Mouse (Mus musculus): ENCODE data around the gene Spock3. TPM values are rescaled to one million over a fixed set of nuclear protein-coding genes. Genes with fewer than 3 reads are reported as not detected.
A peak's percentile ranks its signal among the peaks of the same experiment; 100 is the strongest.
"Not testable (repeated sequence)": the region's sequence is repeated elsewhere in the genome, so short reads cannot be mapped to it uniquely, and the experiment has no call there.

Gene Spock3
- polyA plus RNA-seq (2015; fragmentation: Nextera tagmentation; extraction: Ambion mirVana) = 13.0 and 13.9 TPM in 2 replicates

DNA sequence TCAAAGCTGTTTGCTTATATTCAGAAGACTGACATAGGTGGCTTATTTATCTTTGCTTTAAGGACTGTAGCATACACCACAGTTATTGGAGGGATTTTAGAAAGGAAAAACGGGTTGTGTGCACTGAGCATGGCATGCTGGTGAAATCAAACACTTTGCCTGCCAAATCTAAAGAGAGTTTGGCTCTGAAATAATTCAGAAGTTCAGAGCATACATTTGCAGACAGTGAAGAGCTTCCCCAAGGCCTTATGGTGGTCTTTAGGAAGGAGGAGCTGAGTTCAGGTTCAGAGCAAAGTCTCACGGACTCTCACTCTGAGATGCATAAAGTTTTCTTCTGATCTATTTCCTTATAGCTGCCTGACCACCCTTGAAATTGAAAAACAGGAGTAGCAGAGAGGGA lies at the start of gene Spock3:
Gene Spock3 (plus strand): TSS at position 301 of the 400 bp plus-strand sequence.
- Histone ChIP-seq H3K4me1 (replicated peaks) (no peaks in the 10 kb centered on the region), H3K4me3 (replicated peaks) (peak within 1 kb of the TSS; percentile 48), H3K4me2 (replicated peaks) (peak within 1 kb of the TSS; percentile 94), H3K27ac (no peak within 1 kb of the TSS), H3K9me3 (no peaks in the 10 kb centered on the region), H3K9ac (peak within 1 kb of the TSS; percentile 44), H3K36me3 (no peaks in the 10 kb centered on the region), H3K27me3 (replicated peaks) (no peaks in the 10 kb centered on the region)
- 42% methylated on average over 2 of the region's 2 CpGs for WGBS
- no peak; the same call in 1 of the 2 replicates for ATAC-seq

DNA sequence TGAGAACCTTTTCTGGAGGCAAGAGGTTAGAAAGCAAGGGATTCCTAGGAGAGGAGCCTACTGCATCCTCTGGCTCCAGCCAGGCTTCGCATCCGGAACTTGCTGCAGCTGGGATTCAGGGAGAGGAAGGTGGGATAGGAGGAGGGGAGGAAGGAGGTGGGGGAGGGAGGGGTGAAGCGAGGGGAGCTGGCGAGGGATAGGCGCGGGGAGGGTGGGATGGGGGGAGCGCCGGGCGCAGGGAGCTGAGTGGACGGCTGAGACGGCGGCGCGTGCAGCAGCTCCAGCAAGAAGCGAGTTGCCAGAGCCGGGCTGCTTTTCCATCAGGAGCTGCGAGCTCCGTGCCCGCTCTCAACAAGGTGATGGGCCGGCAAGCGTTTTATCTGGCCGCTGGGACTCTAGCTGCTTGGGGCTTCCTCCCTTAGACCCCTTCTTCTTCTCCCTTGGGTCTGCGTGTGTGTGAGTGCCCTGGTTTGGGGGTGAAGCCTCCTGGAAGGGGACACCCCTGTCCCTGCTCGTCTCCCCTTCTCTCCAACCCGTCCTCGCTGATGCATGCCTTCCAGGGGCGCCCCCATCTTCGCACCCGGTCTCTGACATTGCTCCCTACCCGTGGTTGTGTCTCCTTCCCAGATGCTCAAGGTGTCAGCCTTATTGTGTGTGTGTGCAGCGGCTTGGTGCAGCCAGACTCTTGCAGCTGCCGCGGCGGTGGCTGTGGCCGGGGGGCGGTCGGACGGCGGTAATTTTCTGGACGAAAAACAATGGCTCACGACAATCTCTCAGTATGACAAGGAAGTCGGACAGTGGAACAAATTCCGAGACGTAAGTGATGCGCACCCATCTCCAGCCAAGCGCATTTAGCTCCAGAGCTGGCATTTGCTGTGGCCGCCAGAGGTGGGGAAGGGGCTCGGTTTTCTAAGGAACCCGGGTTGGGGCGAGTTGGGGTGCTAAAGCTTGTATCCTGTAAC lies 645 bp downstream of the Spock3 start:
- Histone ChIP-seq H3K27ac (no peak overlapping the region), H3K9me3 (no peaks in the 10 kb centered on the region), H3K27me3 (replicated peaks) (no peaks in the 10 kb centered on the region), H3K36me3 (no peaks in the 10 kb centered on the region), H3K4me2 (replicated peaks) (peak overlapping the region; percentile 94), H3K4me3 (replicated peaks) (peak overlapping the region; percentile 48), H3K9ac (peak overlapping the region; percentile 44), H3K4me1 (replicated peaks) (no peaks in the 10 kb centered on the region)
- under 1% methylated on average over 50 of the region's 50 CpGs for WGBS
- ATAC-seq = peak; percentile 90

GRCm38 (mm10) chr8:62952481-62952880 lies 1.7 kb downstream of the Spock3 start:
- no peaks in the 10 kb centered on the region for H3K4me1 ChIP-seq (replicated peaks)
- no peak overlapping the region for H3K9ac ChIP-seq
- H3K4me2 ChIP-seq (replicated peaks) = peak overlapping the region; percentile 94
- H3K36me3 ChIP-seq = no peaks in the 10 kb centered on the region
- H3K4me3 ChIP-seq (replicated peaks) = no peak overlapping the region; the same call in 1 of the 2 replicates
- peak; percentile 30; the same call in 1 of the 2 replicates for ATAC-seq
- no peaks in the 10 kb centered on the region for H3K27me3 ChIP-seq (replicated peaks)
- no peaks in the 10 kb centered on the region for H3K9me3 ChIP-seq
- H3K27ac ChIP-seq = no peak overlapping the region
- WGBS = 26% methylated on average over 3 of the region's 3 CpGs

DNA sequence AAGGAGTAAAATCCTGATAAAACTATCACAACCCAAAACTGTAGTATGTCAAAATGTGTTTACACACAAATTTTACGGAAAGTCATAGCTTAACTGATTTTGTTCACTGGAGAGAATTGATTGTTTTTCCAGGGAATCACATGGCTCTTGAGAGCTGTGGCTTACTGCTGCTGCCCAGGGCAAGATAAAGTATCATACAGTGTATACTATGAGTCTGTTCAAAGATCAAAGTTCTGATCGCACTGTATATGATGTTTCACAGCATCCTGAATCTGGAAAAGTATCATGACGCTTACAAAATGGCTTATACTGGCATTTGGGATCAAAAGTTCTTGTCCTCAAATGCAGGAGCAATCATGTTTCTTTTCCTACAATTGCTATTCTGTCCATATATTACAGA lies 11.8 kb downstream of the Spock3 start:
- WGBS = 88% methylated on average over 3 of the region's 3 CpGs
- no peak for ATAC-seq

GRCm38 (mm10) chr8:62969802-62970372 lies 19.1 kb downstream of the Spock3 start:
- no peaks in the 10 kb centered on the region for H3K36me3 ChIP-seq
- no peaks in the 10 kb centered on the region for H3K27me3 ChIP-seq (replicated peaks)
- ATAC-seq = no peak
- no peak overlapping the region for H3K27ac ChIP-seq
- H3K4me3 ChIP-seq (replicated peaks) = no peak overlapping the region
- no peak overlapping the region for H3K9ac ChIP-seq
- no peaks in the 10 kb centered on the region for H3K9me3 ChIP-seq
- WGBS = 74% methylated on average over 2 of the region's 2 CpGs
- H3K4me1 ChIP-seq (replicated peaks) = no peaks in the 10 kb centered on the region
- H3K4me2 ChIP-seq (replicated peaks) = no peak overlapping the region

More for the DNA sequence above, 11.8 kb downstream of the Spock3 start:
- Histone ChIP-seq H3K9me3 (no peaks in the 10 kb centered on the region), H3K9ac (no peak overlapping the region), H3K4me1 (replicated peaks) (no peaks in the 10 kb centered on the region), H3K36me3 (no peaks in the 10 kb centered on the region), H3K4me2 (replicated peaks) (no peak overlapping the region), H3K27me3 (replicated peaks) (no peaks in the 10 kb centered on the region), H3K27ac (no peak overlapping the region), H3K4me3 (replicated peaks) (no peak overlapping the region)

- Histone ChIP-seq H3K9me3 (no peaks in the 10 kb centered on the region), H3K4me2 (replicated peaks) (no peak overlapping the region), H3K27ac (no peak overlapping the region), H3K9ac (no peak overlapping the region), H3K27me3 (replicated peaks) (no peaks in the 10 kb centered on the region), H3K4me3 (replicated peaks) (no peak overlapping the region), H3K4me1 (replicated peaks) (no peaks in the 10 kb centered on the region), H3K36me3 (no peaks in the 10 kb centered on the region)
- no peak for ATAC-seq
- 78% methylated on average over 3 of the region's 3 CpGs for WGBS
These were observed 138.2 kb downstream of the Spock3 start for GRCm38 (mm10) chr8:63088984-63089383.

DNA sequence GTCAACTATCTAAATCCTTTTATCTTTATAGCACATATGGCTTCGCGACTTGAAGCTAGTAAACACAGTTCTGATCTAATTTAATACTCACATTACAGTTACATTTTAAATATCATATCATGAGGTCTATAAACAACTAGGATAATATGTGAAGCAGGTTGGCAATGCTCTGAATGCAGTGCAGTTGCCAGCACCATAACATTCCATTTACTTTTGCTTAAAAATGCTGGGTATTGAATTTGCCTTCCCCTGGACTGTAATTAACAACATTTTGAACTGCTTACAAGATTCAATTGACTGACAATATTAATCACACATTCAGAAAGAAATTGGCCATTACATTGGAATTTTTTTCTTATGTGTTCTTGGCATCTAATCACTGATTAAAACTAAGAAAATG lies 147.4 kb downstream of the Spock3 start:
- no peak overlapping the region for H3K27ac ChIP-seq
- H3K4me2 ChIP-seq (replicated peaks) = no peak overlapping the region
- no peaks in the 10 kb centered on the region for H3K9me3 ChIP-seq
- no peaks in the 10 kb centered on the region for H3K36me3 ChIP-seq
- ATAC-seq = no peak
- H3K4me3 ChIP-seq (replicated peaks) = no peak overlapping the region
- no peak overlapping the region for H3K9ac ChIP-seq
- H3K27me3 ChIP-seq (replicated peaks) = no peaks in the 10 kb centered on the region
- WGBS = 71% methylated on average over 2 of the region's 2 CpGs
- no peaks in the 10 kb centered on the region for H3K4me1 ChIP-seq (replicated peaks)

- Histone ChIP-seq H3K4me2 (replicated peaks) (no peak overlapping the region), H3K36me3 (no peaks in the 10 kb centered on the region), H3K4me3 (replicated peaks) (no peak overlapping the region), H3K9me3 (no peaks in the 10 kb centered on the region), H3K27me3 (replicated peaks) (no peaks in the 10 kb centered on the region), H3K4me1 (replicated peaks) (no peaks in the 10 kb centered on the region), H3K9ac (no peak overlapping the region), H3K27ac (no peak overlapping the region)
- 67% methylated on average over 1 of the region's 1 CpGs for WGBS
- ATAC-seq = no peak
These were observed 159.0 kb downstream of the Spock3 start for GRCm38 (mm10) chr8:63109761-63110160.

DNA sequence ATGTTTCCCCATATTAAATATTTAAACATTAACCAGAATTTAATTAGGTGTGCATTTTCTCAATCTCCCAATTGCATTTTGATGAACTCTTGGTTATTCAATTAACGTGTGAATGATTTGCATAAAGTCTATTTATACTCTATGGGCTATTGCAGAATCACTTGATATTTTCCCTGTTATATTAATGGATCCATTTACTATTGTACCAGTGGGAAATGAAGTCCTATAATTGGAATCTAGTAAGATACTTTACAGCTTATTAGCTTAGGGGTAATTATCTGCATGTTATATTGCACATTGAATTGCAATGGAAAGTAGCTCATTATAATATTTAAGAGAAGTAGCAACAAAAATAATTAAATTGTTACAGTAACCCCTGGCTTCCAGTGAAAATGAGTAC lies 162.1 kb downstream of the Spock3 start:
- no peak overlapping the region for H3K4me2 ChIP-seq (replicated peaks)
- no peaks in the 10 kb centered on the region for H3K9me3 ChIP-seq
- 81% methylated on average over 1 of the region's 1 CpGs for WGBS
- no peaks in the 10 kb centered on the region for H3K4me1 ChIP-seq (replicated peaks)
- no peak for ATAC-seq
- H3K27me3 ChIP-seq (replicated peaks) = no peaks in the 10 kb centered on the region
- no peaks in the 10 kb centered on the region for H3K36me3 ChIP-seq
- no peak overlapping the region for H3K9ac ChIP-seq
- H3K27ac ChIP-seq = no peak overlapping the region
- H3K4me3 ChIP-seq (replicated peaks) = no peak overlapping the region

DNA sequence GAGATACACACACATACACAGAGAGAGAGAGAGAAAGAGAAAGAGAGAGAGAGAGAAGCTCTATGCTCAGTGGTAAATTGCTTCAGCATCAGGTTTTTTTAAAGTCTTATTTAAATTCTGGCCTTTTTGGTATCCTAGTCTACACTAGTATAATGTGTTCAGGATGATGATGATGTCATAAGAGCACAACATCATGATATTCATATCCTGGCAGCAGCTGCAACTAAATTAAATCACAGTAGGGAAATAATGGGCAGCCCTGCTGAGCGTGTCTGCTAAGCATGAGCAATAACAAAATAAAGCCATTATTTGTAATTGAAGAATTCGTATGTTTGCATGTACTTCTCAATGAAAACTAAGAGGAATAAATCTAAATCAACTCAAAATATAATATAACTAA lies 169.7 kb downstream of the Spock3 start:
- ATAC-seq = no peak
- no peaks in the 10 kb centered on the region for H3K4me1 ChIP-seq (replicated peaks)
- no peak overlapping the region for H3K9ac ChIP-seq
- H3K4me3 ChIP-seq (replicated peaks) = no peak overlapping the region
- H3K27ac ChIP-seq = no peak overlapping the region
- 62% methylated on average over 2 of the region's 2 CpGs for WGBS
- H3K4me2 ChIP-seq (replicated peaks) = no peak overlapping the region
- no peaks in the 10 kb centered on the region for H3K36me3 ChIP-seq
- H3K27me3 ChIP-seq (replicated peaks) = no peaks in the 10 kb centered on the region
- no peaks in the 10 kb centered on the region for H3K9me3 ChIP-seq

GRCm38 (mm10) chr8:63135406-63135805 lies 184.6 kb downstream of the Spock3 start:
- Histone ChIP-seq H3K27ac (no peak overlapping the region), H3K9ac (no peak overlapping the region), H3K4me2 (replicated peaks) (no peak overlapping the region), H3K9me3 (no peaks in the 10 kb centered on the region), H3K4me1 (replicated peaks) (no peaks in the 10 kb centered on the region), H3K36me3 (no peaks in the 10 kb centered on the region), H3K4me3 (replicated peaks) (no peak overlapping the region), H3K27me3 (replicated peaks) (no peaks in the 10 kb centered on the region)
- WGBS = 89% methylated on average over 3 of the region's 3 CpGs
- ATAC-seq = no peak

DNA sequence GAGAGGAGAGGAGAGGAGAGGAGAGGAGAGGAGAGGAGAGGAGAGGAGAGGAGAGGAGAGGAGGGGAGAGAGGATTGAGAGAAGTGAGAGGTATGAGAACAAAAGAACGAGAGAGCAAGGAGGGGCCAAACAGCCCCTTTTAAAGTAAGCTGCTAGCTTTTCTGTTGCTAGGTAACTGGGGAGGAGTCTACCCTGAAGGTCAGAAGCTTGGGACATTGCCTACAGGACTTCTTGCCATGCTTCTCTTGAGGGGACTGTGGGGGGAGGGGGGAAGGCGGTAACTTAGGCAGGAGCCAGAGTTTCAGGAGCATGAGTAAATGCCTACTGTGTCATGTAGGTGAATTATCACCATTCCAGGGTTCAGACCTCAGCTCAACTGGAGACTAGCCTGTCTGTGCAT lies 213.1 kb downstream of the Spock3 start:
- not testable (repeated sequence) for ATAC-seq, H3K9ac ChIP-seq

More for the DNA sequence above, 213.1 kb downstream of the Spock3 start:
- not testable (repeated sequence) for H3K36me3 ChIP-seq; H3K4me2 ChIP-seq (replicated peaks); H3K27ac ChIP-seq; H3K4me3 ChIP-seq (replicated peaks); H3K9me3 ChIP-seq; H3K4me1 ChIP-seq (replicated peaks); H3K27me3 ChIP-seq (replicated peaks)
- 57% methylated on average over 2 of the region's 2 CpGs for WGBS

All from intestine, embryonic 15.5 days (tissue).